Mouse (Mus musculus): Measurements from ENCODE around the gene Sfxn2.
A peak's percentile ranks its signal among the peaks of the same experiment; 100 is the strongest.

Gene Sfxn2

DNA sequence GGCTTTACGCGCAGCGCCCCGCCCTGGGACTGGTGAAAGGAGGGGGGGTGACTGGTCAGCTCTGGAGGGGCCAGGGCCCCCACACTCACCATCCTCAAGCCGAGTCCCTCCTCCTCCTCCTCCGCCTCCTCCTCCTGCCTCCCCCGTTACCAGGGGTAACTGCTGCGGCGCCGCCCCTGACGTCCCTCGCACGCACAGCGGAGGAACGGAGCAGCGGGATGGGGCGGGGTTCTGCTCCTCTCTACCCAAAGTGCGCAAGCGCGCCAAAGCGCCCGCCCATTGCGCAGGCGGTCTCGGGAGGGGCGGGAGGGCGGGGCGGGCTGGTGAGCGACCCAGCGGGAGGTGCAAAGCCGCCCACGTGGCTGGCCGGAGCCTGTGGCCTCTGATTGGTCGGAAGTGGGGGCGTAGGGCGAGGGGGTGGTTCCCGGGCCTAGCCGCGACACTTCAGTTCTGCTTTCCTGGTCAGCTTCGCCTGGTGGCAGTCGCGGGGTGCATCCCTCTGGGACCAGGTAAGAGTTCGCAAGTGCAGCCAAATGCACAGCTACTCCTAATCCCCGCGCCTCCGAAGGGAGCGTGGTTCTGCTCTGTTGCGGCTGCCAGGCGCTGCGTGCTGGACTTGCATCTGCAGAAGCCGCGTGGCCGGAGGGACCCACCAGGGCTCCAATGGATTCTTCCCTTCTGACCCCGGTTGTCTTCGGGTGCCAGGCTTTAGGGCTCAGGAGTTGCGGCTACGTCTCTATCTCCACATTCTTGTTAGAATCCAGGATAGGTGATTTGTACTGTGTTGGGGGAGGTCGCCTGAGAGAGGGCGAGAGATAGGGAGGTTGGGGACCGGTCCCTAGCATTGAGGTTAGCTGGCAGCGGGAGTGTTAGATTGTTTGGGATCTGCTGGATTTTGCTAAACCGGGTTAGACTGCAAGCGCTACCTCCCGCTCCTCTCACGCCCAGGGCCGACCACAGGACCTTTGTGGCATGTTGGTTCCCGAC is at the start of gene Sfxn2, which contains the start of gene Arl3:
Gene Sfxn2, plus strand, starts transcription at position 415 of the 987 bp plus-strand sequence.
Gene Arl3, minus strand, starts transcription at position 248 of the 987 bp plus-strand sequence.
- peak; percentile 98 for DNase-seq

DNA sequence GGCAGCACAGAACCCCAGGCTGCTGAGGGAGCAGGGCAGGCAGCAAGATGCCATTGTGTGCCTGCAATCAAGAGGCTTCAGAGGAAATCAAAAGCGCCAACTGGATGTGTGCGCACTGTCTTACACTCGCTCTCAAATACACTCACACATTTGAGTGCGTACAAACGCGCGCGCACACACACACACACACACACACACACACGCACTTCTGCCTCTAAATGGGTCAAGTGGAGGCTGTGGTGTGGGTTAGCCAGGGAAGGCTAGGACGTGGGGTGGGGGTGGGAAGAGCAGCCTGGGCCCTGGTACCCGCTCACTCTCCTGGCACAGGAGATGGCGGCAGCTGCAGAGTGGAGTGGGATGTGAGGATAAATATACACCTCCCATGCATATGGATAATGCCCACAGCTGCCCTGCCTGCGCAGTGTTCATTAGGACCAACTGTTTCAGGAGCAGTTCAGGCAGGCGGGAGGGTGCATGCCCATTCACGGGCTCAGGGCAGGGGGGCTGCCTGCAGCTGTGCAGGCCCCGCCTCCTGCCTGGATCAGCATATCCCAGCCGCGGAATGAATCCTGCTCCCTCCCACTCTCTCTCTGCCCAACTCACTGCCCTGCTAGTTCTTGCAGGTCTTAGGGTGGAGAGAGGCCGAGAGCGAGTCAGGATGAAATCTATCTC is 49.5 kb upstream of the Sfxn2 start:
- peak; percentile 90 for DNase-seq

DNA sequence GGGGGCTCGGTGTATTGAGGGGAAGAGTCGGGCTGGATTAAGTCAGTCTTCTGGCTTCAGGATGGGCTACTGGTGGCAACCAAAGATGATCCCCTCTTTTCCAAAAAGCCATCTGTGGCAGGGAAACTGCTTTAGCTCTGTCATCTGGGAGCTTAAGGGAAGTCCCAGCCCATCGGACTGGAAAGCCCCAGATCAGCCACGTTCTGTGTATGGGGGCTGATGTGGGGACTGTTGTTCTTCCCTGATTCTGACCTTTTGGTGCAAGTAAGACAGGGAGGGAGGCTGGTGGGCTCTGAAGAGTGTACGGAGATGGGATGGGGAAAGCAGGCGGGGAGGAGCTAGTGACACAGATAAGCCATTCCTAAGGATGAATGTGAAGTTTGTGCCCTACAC is 49.0 kb upstream of the Sfxn2 start:
- DNase-seq: no peak

DNA sequence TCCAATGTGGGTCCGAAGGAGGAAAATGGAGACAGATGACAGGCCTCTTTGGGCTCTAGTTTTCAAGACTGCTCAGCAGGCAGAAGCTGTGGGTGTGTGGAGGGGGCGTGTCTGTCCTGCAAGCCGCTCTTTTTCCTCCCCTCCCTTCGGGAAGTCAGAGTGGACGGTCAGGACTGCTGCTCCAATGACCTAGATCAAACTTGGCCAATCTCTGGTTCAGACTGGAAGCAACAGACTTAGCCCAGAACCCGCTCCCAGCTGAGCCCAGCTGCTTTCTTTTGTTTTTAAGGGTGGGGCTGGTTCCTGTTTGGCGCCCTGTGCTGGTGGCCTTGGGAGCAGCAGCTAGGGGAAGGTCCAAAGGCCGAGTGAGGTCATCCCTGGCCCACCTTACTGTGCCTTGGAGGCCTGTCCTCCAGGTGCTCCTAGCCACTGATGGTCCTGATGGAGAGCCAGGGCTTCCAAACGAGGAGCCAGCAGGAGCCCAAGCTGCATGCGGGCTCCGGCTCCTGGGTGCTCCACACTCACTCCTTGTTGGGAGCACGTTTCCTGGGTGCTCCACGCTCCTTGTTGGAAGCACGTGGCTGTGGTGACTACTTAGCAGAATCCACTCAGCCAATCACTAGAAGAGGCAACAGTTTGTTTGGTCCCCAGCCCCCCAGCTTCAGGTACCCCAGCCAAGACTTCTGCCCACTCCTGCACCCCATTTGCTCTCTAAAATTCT is 48.4 kb upstream of the Sfxn2 start:
- DNase-seq: peak; percentile 65

DNA sequence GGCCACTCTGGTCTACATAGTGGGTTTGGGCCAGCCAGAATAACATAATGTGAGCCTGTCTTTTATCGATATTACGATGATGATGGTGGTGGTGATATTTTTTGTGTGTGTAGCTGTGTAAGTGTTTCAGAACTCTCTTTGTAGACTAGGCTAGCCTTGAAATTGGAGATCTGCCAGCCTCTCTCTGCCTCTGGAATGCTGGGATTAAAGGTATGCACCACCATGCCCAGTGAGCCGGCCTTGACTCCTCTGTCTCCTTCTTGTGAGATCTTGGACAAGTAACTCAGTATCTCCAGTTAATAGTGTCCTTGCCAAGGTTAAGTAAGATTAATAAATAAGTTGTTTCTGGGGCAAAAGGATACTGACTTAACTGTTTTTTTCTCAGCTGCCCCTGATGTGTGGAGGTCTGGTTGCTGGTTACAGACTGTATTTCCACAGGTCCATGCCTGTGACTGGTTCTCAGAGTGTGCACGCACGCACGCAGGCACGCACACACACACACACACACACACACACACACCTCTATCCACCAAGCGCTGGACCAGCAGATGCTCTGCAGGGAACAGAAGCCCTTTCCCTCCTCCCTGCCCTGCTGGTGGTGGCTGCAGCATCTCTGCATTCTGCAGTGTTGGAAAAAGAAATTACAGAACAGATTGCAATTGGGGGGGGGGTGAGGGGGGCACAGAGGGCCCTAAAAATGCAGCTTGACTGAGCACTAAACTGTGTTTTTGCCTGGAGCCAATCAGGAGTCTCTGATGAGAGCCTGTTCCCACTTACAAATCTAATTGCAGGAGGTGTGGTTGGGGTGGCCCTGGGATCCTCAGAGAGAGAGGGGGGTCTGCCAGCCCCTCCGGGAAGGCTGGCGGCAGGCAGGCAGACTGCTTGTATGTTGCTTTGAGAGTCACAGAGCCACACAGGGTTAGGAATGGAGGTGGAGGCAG is 47.2 kb upstream of the Sfxn2 start:
- DNase-seq: no peak

DNA sequence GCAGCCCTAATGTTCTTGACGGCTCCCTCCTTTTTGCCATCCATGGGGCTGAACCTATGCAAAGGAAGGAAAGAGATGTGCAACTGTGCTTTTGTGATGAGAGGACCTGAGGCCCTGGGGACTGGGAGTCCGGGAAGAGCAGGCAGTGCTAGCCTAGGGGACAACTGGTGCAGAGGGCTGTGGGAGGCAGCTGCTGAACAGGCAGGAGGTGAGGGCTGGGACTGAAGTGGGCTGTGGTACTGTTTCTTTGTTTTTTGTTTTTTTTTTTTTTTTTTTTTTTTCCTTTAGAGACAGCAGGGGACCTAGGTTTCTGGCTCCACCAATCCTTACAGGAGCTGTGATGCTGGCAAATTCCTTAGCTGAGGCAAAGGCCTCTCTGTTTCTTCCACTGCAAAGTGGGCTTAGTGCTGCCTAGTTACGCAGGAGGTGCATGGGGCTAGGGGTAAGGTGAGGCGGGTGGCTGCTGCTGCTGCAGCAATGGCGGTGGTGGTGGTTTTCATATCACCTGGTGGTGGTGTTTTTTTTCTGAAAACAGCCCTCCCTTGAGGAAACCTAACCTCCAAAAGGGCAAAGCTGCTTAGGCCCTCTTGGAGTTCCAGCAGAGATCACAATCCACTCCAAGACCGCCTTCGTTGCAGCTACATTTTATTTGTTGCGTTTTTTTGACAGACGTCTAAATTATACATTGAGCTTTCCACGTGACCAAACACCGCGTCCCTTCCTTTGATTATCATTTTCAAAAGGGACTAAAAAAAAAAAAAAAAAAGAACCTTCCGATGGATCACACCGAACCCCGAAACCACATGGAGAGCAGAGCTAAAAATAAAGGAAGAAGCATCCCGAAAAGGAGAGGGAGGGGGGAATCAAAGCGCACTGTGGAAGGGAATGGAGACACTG is 45.3 kb upstream of the Sfxn2 start:
- no peak for DNase-seq

DNA sequence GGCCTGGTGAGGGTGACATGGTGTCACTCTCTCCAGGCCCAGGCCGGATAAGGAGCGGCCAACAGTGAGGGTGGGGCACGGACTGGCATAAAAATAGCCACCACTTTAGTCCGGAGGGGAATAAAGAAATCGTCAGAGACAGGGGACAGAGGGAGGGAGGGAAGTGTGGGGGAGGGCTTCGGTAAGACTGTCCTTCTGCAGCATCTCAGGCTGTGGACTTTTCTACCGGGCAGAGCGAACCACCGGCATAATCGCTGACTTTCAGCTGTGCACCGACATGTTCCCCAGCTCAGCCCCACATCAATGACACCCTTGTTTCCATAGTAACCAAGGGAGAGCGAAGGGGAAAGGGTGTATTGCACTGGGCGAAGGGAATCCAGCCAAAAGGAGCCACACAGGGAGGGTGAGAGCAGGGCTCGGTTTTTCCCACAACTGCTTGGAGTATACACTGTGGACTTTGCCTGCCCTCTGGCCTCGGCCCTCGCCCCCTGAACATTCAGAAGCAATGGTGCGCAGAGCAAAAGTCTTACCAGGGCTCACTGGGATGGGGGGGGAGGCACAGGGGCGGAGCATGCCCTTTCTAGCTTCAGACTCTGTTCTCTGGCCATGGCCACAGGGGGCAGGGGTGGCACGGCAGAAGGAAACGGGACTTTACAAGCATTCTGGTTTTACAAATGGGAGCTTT is 44.5 kb upstream of the Sfxn2 start:
- peak; percentile 81 for DNase-seq

DNA sequence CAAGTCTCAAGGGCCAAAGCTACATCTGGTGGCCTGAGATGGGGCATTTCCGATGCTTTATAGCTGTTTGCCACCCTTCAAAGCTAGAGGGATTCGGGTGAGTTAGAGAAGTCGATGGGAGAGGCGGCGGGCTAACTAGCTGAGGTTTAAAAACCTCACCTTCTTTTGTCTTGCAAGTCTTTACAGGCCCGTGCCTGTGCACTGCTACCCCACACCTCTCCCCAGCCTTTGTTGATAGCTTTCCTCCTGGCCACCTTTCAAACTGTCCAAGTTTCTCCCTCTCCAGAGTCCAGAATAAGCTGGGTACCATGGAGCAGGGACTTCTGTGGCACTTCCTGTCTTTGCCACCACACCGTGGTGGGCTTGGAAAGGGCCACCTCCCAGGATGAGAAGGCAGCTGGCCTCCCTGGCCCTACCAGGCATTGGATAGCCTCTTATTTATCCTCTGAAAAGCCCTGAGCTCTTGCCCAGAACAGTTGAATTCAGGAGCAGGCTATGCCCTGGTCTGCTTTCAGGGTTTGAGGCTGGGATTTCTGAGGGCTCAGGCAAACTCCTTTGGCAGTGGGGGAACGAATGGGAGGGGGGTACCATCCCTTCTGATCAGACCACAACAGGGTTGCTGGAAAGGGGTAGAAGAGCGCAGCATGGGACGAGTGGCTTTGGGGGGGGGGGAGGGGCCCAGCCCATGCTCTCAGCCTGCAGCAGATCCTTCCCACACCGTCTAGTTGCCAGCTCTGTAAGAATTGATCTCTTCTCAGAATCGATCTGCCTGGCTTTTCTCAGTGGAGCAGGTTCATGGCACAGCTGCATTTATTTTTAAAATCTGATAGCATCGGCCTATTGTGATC is 43.3 kb upstream of the Sfxn2 start:
- DNase-seq: peak; percentile 51

DNA sequence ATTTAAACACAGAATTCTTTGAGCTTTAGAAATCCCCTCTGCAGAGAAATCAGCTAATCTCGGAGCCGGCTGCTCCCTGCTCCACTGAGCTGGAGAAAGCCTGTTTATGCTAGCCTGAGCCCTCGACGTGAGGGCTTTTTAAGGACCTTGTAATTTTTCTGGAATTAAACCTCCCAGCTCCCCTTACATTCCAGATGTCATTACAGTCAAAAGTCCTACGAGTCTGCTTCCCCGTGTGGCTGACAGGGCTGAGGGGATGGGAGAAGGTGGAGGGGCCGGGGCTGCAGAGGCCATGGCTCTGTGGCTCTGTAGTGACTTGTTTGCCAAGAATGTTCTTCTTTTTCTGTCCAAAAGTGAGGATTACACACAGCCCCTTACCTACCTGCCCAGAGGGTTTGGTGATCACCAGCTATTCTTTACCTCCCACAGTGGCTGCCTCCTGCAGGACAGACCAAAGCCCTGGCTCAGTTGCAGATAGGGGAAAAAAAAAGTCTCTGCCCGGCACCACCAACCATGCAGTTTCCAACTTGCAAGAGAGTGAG is 42.6 kb upstream of the Sfxn2 start:
- DNase-seq: peak; percentile 44

DNA sequence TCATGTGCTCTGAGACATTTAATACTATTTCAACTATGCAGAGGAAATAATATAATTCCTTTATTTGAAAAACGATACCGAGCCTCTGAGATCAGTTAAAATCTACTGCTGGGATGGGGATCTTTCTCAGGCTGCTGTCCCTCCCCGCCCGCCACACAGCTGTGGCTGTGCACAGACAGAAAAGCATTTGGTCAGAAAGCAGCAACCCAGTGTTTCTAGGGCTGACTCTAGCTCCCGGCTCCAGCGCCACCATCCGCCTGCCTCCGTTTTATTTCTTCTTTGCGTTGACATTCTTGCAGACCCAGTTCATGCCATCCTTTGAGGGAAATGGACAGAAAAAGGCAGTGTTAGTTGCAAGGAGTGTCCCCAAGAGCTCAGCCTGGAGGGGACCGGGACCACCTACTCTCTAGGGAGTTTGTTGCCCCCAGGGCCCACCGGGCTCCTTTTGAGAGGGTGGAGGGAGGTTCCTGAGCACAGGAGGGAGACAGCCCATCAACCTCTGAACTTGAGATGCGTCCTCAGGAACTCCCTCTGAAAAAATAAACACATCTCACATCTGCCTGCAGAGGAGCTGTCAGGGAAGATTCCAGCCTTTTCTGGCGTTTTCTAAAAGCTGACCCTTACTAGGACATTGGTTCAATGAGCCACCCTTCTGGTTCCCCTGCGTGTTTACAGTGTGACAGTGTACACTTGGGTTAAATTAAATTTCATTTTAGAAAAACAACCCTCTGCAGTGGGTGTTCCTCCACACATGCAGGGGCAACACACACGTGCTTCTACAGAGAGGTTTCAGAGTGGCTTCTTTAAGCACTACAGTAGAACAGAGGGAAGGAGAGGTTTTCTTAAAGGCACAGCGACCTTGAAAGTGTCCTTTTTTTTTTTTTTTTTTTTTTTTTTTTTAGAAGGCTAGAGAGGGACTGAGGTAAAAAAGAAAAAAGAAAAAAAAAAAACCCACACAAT is 41.8 kb upstream of the Sfxn2 start:
- DNase-seq: peak; percentile 63

DNA sequence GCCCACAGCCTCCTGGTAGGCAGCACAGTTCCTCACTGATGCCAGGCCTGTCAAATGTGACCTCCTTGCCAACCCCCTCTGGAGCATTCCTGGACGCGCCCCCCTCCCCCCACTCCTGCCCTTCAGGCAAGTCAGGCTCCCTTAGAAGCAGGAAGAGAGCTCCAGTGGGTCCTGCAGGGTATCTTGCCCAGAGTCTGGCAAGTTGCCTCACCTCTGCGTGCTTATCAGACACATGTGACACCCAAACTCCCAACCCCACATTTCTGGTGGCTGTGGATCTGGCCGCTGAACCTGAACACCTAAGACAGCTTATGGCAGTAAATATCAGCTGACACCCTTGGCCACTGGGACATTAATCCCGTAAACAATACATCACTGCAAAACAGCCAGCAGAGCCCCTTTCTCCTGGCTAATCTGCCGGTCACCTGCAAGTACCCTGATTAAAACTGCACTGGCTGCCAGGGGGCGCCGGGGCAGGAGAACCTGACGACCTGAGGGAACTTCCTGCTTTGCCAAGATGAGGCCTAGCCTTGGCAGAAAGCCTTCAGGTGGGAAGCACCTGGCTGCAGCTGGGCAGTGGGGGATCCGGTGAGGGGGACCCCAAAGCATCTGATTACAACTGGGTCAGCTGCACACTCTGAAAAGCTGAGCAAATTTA is 41.0 kb upstream of the Sfxn2 start:
- no peak for DNase-seq

DNA sequence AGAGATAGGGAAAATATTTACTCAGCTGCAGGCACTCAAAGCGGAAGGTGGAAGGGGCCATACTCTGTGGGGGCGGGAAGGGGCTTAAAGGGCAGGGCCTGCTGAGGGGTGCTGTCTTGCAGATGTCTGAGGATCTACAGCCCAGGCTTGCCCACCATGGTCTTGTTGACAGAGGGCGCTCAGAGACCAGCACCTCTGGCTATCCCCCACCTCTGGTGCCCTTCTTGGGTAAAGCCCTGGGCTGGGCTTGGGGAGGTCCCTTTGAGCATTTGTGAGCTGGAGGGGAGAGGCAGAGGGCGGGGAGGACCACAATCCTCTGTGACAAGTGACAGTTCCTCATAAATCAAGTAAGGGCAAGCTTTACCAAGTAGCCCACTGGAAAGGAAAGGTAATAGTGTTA is 40.1 kb upstream of the Sfxn2 start:
- no peak for DNase-seq

DNA sequence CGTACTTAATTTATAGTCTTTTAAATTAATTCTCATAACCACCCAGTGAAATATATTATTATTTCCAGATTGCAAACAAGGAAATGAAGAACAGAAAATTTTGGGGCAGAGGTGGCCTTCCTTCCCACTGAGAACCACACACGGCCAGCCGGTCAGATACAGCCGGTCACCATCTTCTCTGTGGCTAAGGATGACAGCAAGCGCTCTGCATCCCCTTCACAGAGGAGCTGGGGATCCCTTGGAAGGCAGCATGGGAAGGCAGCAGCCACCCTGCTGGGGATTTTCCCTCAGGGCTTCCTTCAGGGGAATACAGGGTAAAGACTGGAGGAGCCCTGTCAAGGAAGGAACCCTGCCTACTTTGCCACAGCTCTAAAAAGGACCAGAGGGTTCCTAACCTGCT is 39.6 kb upstream of the Sfxn2 start:
- no peak for DNase-seq

DNA sequence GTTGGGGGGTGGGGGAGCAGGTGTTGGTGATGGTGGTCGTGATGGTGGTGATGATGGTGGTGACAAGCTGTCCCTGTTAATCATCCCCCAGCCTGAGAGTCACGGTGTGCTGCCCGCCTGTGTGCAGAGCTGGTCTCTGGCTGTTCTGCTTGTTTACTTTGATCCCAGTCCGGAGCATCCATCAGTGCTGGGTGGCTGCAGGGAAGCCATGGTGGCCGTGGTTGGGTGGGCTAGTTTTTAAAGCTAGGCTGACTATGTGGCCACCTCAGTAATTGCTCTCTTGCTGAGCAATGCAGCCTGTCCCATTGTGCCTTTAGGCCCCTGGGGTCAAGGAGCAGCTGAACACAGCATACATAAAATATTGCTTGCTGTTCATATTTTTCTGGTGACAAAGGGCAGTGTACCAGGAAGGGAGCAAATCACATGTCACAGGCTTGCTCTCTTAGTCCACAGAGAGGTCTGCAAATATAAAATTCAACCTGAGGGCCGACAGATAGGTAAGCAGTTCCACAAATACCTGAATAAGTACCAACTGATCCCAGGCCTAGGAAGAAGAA is 38.5 kb upstream of the Sfxn2 start:
- no peak for DNase-seq

DNA sequence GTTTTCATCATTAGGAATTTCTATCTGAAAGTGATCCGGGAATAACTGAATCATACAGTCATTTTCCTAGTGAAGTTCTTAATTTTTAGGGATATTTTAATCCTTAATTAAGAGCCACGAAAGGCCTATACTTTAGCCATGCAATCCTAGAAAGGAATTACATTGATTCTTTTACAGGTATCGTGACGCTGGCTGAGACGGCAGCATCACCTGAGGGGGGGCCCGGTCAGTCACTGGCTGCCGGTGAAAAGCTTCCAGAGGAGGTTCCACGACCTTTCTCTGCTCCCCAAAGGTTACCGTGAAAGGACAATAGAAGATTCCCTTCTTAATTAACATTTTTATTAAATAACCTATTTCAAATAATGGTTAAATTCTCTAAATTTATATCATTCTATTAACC is 35.8 kb upstream of the Sfxn2 start:
- no peak for DNase-seq

DNA sequence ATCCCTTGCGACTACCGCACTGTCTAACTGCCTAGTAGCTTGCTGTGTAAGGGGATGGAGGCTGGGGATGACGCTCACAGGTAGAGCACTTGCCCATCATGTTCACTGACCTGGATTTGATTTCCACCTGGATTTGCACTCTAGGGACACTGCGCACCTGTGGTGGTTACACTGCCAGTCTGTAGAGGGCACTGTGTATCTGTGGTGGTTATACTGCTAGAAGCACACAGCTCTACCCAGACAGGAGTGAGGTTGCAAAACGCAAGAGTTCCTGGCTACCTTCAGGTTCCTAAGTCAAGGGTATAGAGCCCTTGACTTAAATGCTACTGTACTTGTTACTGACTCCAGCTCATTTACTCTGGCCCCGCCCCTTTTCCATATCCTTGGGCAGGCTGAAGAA is 35.0 kb upstream of the Sfxn2 start:
- no peak for DNase-seq

DNA sequence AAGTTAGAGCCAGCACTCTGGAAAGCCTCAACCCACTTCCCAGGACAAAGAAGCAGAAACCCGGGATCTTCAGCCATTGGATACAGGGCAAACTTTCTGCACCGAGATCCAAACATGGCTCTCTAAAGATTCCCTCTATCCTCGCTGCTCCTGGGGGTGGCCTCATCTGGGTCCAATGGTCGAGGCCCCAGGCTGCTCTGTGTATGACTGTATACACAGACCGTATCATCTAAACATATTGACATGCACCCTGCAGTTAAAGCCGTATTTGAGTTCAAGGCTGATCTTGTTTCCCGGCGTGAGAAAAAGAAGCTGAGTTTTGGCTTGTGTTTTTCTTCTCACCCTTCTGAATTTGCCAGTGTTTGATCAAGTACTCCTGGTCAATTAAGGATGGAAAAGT is 30.4 kb upstream of the Sfxn2 start:
- DNase-seq: no peak
